Mouse (Mus musculus) heart, adult 2 months (tissue): ENCODE measurements around the gene Olfr633.
A peak's percentile ranks its signal among the peaks of the same experiment; 100 is the strongest.

Experiments
- CTCF ChIP-seq: fragments of 200-600 bp; IDR thresholded peaks from 2 replicates; pipeline ENCODE4 v1.8.1; 2022; ENCODE audit warnings: antibody characterized with exemption, mild to moderate bottlenecking, moderate library complexity
- POLR2A ChIP-seq: fragments of 200-500 bp; IDR thresholded peaks from 2 replicates; pipeline ENCODE4 v1.6.1; 2011; ENCODE audit warnings: mild to moderate bottlenecking, low read depth, low read length, control low read depth; ENCODE audit not compliant: insufficient read depth

GRCm38 (mm10) chr7:103912969-103913511 is 31.2 kb upstream of the Olfr633 start:
- TF ChIP-seq POLR2A (no peak), CTCF (peak; percentile 49)
